Mouse (Mus musculus) MEL-GATA-1-ER (cell line): ENCODE results near the gene Mtf1.

Source experiments
- DNase-seq: peaks from one replicate; pipeline ENCODE4 v3.0.0-alpha.2; 2012; ENCODE audit warnings: low read depth; ENCODE audit errors: extremely low read depth

The Mtf1 gene

DNA sequence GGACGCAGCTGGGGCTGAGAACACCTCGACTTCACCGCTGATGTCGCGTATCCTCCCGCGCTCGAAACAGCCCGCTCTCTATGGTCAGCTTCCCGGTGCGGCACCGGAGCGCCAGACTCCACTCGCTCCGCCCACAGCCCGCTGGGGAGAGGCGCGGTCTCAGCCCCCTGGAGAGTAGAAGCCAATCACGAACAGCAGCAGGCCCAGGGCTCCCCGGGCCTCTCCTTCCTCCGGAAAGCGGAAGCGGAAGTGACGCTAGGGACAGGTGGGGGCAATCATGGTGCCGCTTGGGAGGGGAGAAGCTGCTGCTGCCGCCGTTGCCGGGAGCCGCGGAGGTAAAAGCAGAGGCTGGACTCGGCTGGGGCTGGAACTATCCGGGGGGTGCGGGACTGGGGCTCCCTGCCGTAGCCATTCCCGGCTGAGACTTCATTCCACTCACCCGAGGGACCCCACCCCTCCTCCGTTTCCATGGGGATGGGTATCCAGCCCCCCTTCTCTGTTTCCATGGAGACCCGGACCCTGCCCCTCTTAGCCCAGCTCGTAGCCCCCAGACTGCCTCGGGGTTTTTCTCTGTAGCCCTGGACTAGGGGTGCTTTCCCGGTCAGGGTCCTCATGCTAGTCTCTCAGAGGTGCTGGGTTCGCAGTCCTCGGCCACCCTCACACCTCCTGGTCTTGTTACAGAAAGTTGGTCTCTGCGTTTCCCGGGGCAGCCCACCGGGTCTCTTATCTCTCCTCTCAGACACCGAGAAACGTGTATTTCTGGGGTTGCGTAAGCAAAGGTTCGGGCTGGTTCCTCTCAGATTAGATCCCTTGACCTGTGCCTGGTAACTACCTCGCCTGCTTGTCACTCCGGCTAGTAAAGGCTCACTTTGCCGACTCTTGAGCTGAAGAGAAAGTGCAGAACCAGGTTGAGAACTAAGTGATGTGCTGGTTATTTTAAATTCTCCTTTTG lies 681 bp downstream of the Mtf1 start:
- peak; percentile 93 for DNase-seq

DNA sequence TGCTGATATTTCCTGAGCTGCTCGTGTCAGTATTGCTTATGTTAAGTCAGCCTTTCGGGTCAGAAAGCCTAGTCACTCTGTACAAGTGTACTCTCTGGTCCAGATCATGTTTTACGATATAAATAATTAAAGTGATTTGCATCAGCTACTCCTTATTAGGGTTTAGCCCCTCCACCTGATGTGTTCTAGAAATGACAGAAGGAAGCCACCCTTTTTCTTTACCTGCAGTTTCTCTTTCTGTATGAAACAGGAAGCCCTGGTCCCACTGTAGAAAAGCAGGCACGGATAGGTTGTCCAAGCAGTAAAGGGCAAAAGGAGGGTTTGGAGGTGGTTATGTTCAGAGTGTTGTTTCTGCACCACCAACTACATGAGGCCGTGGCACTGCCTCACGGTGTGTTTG lies 1.5 kb downstream of the Mtf1 start:
- no peak for DNase-seq

DNA sequence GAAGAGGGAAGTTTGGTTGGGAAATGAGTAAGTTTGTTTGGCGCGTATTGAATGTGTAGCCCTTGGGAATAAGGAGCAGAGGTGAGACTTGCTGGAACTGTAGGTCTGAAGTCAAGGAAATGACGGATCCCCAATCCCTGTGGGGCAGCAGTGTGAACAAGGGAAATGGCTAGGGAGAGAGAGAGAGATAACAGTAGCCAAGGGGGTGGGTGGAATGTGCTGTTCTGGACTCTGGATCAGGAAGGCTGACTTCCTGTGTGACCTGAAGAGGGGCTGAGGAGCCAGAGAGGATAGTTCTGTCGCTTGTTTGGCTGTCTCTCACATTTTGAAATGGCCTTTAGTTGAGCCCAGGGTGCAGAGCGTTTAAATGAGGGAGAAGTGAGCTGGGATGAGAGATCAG lies 6.6 kb downstream of the Mtf1 start:
- DNase-seq = no peak

DNA sequence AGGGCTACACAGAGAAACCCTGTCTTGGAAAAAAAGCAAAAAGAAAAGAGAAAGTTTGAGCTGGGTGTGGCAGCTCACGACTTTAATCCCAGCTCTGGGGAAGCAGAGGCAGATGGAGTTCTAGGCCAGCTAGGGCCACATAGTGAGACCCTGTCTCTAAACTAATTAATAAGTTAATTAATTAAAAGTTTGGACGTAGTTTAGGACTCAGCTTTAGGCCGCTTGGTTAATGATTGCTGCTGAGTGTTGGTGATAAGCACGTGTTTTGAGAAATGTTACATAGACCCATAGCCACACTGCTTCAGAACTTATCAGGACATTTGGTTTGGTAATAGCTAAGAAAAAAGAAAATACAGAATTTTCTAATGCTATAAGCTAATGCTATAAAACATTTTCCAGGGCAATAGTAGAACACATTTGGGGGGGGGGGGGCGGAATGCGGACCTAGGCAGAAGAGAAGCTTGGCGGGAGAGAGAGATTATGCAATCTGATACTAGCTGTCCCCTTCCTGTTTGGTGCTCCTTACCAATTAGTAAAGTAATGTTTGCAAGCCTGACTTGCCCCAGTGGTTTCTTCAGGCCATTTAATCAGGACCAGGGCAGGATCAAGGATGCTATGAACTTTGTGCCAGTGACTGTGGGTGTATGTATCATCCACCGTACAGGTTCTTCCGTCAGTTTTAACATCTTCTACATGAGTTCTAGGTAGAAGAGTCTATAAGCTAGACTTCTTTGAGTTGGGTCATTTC lies 7.4 kb downstream of the Mtf1 start:
- no peak for DNase-seq

DNA sequence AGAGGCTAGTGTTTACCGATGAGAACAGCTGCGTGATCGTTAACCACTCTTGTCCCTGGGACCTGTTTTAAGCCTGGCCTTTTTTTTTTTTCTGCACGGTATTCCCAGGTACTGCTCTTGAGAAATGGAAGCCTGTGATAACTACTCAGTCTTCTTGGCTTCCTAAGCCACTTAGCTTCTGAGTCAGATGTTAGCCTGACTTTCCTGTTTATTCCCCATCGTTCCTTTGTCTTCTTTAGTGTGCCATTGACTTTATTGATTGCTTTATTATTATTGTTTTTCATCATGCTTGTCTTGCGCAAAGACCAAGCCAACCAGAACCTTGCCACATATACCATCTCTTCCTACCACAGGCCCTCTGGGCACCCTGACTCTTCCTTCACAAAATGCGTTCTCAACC lies 8.2 kb downstream of the Mtf1 start:
- no peak for DNase-seq

DNA sequence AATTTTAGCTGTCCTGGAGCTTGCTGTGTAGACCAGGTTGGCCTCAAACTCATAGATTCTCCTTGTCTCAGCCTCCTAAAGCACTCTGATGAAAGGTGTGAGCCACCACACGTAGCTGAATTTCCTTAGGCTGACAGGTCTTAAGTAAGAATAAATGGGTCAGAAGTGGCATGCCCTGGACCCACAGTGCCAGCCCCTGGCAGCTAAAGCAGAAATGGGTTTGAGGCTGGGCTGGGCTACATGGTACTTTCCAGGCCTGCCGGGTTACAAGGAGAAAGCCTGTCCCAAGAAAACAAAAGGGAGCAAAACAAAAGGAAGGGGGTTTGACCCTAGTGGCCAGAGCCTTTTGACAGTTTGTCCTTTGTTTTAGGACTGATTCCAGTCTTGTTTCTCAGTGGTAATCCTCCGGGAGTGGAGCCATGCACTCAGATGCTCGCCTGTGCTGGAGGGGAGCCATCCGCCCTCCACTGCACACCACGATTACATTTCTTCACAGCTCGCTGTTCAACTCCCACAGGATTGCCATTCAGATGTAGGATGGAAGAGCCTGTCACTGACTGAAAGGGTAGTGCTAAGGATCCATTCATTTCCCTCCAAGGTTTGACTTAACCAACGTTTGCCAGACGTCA lies 9.6 kb downstream of the Mtf1 start:
- no peak for DNase-seq

DNA sequence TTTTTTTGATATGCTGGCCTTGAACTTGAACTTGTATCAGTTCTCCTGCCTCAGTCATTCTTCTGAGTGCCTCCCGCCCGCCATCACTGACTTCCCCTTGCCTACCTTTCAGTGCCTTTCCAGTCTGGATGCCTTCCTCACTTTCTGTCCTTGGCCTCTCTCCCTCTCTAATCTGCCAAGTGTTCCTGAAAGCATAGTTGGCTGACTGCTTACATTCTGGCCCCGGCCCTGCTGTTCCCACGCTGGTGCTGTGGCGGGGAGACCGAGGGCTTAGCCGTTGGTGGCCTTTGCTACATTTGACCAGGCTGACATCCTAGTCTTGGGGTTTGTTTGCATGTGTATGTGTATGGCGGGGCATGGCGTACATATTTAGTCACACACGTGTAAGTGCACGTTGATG lies 14.0 kb downstream of the Mtf1 start:
- DNase-seq = no peak

DNA sequence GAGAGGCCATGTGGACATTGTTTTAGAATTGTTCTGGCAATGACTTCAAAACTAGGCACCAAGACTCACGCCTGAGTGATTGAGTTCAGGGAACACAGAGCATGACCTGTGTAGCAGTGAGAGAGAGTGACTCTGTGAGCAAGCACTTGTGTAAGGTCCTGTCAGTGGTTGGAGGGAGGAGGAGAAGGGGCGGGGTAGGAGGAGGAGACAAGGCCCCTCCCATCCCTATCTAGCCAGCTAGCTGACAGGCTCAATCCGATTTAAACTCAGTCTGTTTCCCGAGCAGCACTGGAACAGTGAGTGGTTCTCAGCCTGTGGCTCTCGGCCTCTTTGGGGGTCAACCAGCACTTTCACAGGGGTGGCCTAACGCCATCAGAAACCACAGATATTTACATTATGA lies 15.9 kb downstream of the Mtf1 start:
- DNase-seq = peak; percentile 44

DNA sequence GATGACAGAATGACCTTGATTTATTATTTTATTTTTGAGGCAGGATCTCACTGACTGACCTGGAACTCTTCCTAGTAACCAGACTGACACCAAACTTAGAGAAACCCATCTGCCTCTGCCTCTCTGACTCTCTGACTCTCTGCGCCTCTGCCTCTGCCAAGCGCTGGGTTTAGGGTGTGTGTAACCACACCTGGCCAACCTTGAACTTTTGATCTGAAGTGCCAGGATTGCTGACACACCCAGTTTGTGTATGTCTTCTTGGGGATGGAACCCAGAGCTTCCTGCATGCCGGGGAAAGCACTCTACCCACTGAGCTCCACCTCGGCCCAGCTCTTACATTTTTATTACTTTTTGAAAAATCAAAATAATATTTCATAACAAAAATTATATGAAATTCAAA lies 16.9 kb downstream of the Mtf1 start:
- no peak for DNase-seq

DNA sequence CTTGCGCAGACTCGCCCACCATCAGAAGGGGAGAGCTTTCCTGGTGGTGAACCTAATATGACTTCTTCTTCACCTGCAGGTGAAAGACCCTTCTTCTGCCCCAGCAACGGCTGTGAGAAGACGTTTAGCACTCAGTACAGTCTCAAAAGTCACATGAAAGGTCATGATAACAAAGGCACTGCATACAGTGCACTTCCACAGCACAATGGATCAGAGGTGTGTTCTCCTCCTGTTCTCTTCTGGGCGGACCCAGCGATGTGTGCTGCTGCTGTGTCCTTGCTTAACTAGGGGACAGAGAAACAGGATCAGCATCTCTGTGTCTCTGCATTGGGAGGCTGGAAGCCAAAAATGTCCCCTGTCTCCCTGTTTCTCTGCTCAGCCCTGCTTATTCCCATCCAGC lies 23.1 kb downstream of the Mtf1 start:
- DNase-seq = no peak

DNA sequence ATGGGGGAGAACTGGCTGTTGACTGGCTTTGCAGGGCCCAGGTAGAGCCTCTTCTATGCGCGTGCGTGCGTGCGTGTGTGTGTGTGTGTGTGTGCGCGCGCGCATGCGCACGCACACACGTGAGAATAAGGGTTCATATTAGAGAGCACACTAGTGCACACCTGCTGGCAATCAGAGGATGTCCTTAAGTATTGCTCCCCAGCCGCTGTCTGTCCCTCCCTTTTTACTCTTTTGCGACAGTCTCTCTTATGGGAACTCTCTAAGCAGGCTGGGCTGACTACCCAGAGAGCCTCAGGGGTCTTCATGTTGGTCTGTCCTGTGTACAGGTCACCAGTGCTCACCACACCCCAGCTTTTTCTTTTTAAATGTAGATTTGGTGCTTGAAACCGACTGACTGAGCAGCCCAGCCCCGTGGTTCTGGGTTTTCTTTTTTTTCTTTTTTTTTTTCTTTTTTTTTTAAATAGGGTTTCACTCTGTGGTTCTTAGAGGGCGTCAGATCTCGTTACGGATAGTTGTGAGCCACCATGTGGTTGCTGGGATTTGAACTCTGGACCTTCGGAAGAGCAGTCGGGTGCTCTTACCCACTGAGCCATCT lies 23.6 kb downstream of the Mtf1 start:
- no peak for DNase-seq

DNA sequence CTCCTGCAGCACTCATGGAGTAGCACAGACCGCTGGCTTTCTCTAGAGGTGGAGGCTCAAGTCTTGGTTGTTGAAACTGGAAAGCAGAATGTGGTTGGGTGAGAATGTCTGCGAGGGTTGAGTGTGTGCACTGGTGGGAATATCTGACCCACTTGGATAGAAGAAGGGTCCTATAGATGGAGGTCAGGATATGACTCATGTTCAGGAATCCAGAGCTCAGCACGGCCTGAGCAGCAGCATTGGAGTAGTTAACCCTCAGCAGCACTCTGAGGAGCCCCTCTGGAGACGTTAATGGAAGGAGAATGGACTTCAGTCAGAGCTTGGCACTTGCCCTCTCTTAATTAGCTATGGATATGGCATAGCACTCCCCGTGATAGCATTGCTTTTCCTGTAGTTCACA lies 27.8 kb downstream of the Mtf1 start:
- no peak for DNase-seq

DNA sequence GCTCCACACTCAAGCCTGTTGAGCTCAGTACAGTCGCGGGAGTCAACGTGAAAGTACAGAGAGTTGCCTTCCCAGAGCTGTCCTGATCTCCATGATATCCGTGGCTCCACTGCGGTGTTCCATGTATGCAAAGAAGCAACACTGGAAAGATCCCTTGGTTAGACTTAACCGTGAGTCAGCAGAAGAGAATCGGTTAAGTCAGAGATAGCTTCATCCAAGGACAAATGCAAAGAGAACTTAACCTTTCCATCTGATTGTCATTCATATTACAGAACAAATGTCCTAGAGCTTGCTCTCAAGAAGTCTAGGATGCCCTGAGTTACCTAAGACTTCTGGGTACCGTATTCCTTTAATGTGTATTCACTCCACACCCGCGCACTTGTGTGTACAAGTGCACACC lies 30.9 kb downstream of the Mtf1 start:
- DNase-seq = no peak

DNA sequence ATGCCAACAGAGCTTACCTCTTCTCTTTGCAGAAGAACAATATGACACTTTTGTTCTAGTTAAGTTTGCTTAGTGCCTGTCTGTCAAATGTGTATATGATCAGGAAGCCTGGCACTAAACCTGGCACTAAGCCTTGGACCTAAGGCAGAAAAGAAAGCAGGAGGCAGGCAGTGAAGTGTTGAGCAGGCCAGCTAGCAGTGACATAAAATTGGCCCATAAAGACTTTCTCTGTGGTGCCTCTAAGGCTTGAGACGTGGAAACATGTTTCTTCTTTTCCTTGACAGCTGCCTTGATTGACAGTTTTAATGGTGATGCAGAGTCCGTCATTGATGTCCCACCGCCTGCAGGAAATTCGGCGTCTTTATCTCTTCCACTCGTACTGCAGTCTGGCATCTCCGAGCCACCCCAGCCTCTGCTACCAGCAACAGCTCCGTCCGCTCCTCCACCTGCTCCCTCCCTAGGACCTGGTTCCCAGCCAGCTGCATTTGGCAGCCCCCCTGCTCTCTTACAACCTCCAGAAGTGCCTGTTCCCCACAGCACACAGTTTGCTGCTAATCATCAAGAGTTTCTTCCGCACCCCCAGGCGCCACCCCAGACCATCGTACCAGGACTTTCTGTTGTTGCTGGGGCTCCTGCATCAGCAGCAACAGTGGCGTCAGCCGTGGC lies 36.3 kb downstream of the Mtf1 start:
- DNase-seq = no peak

DNA sequence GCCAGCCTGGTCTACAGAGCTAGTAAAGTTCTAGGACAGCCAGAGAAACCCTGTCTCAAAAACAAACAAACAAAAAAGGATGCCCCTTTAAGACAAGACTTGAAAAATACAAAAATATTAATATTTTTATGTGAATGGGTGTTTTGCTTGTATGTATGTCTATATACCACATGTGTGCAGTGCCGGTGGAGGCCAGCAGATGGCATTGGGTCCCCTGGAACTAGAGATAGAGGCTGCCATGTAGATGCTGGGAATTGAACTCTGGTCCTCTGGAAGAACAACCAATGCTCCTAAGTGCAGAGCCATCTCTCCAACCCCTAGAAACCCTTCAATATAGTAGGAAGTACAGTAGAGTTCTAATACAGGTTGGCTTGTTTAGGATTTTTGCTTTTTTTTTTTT lies 39.1 kb downstream of the Mtf1 start:
- no peak for DNase-seq

DNA sequence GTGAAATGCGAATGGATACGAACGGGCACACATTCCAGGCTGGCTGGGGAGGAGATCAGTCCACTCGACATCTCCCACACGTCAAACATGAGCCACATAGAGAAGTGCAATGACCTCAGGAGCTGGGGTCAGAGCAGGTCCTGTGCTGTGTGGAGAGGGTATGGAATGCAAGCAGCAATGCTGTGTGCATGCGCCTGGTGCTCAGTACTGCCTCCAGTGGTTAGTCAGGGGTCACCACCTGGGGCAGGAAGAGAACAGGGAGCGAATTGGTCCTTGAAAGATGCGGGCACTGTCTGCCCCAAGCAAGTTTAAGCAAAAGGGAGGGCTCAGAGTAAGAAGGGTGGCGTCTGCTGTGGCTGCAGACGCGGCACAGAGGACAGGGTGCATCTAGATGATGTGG lies 41.6 kb downstream of the Mtf1 start:
- DNase-seq = peak; percentile 7

DNA sequence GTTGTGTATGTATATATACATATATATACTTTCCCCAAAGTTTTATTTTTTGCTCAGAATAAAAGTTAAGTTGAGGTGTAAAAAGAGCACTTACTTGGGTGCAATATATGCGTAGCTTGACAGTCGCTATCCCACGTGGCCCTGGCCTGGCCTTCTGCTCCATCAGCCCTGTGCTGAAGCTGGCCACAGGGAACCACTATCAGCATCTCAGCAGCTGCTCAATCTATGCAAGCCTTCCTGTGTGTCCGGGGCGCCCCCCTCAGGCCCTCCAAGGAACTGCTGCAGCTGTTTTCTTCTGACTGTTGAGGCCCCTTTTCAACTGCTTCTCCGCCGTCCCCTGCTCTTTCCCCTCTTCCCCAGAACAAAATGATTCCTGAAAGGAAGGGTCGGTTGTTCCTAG lies 45.7 kb downstream of the Mtf1 start:
- DNase-seq = peak; percentile 77

DNA sequence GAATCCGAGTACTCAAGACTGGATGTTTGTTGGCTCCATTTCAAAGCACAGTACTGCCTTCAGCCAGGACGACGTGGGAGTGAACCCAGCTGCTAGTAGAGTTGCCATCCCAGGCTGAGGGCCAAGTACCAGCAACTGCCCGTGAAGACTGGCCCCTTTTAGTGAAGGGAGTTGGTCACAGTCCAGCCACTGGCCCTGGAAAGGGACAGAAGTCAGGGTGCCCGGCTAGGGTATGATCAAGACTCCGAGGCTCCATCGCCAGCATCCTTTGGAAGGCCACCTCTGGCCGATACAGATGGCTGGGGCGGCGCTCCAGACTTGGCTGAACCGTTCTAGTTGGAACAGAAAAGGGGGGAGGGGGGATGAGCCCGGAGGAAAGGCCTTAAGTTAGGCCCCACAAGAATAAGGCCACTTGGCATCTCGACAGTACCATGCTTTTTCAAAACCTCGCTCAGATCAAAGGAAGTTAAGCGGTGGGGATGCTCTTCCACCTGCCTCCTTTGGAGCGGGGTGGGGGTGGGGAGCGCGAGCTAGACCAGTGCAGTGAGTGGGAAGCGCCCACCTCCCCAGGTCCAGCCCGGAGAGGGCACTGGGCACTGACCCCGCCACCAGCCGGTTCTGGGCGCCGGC lies 47.8 kb downstream of the Mtf1 start:
- DNase-seq = no peak

DNA sequence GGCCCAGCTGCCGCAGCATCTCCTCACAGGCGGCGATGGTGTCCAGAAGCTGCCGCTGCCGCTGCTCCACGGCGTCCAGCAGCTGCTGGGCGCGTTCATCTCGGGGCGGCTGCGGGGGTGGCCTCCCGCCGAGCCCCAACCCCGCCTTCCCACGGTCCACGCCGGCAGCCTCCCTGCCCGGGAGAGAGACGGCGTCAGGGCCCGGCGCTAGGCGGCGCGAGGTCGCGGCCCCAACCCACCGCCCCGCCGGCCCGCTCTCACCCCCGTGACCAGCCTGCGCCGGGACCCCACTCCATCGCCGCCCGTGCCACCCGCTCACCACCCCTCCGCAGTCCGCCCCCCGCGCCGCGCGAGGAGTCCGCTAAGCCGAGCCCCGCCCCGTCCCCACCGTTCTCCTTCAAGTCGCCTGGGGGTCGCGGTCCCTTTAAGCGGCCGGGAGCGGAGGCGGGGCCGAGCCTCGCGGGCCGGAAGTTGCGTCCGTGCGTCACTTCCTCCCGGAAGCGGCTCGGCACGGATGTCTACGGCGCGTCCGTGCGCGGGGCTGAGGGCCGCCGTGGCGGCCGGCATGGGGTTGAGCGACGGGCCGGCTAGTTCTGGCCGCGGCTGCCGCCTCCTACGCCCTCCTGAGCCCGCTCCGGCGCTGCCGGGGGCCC lies 48.5 kb downstream of the Mtf1 start, which contains the start of gene Yrdc:
Gene Yrdc, plus strand, starts transcription at position 419 of the 653 bp plus-strand sequence.
- DNase-seq = peak; percentile 72
